Mouse (Mus musculus): ENCODE data around the gene Atf3. TPM values are rescaled to one million over a fixed set of nuclear protein-coding genes. Genes with fewer than 3 reads are reported as not detected.

The Atf3 gene
- polyA plus RNA-seq, 1 experiment from 2014 or later: 8.2 TPM

DNA sequence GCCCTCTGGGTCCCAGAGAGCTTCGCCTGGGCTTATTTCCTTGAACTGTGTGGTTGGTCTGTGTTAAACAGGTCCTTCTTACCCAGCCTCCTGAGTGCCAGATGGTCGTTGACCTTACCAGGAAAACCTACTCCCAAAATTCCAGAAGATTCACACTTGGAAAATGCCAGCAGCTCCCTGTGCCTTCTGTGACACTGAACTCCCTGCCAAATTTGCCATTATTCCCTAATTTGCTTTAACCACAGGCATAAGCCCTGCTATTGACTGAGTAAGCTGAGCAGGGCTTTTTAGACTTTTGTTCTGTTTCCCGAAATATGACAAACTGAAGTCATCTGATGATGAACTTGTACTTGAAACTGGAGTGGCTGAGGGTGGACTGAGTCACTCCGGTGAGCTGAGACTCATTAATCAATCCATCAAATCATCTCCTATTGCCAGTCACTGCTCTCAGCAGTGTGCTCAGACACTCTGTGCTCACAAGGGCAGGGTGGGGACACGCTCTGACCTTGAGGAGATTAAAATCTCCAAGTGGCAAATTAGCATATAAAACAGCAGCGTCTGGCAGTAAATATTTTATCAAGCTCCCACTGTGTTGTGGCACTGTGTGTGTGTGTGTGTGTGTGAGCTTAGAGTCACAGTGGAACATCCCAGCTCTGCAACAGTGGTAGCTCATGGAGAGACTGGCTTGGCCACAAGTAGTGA, 28.0 kb downstream of the Atf3 start:
- Histone ChIP-seq H3K4me3 (ENCODE audit: low read depth, low read length) (no peak overlapping the region), H3K9me3 (ENCODE audit: low read length) (no peaks in the 10 kb centered on the region), H3K27me3 (replicated peaks; ENCODE audit: insufficient read depth, low read length) (no peaks in the 10 kb centered on the region), H3K36me3 (ENCODE audit: insufficient read depth, low read length) (no peaks in the 10 kb centered on the region), H3K27ac (ENCODE audit: low read length) (no peak overlapping the region), H3K4me2 (replicated peaks; ENCODE audit: low read depth, low read length) (no peak overlapping the region), H3K4me1 (ENCODE audit: insufficient read depth, low read depth, low read length) (peaks cover 12% of the 10 kb centered on the region), H3K9ac (replicated peaks; ENCODE audit: low read depth) (no peak overlapping the region)
- WGBS: 33% methylated on average over 6 of the region's 6 CpGs
- TF ChIP-seq CTCF (IDR thresholded peaks at IDR 0.05): no peak
- no peak for TF ChIP-seq EP300 (IDR thresholded peaks at IDR 0.05)
- ATAC-seq (no peak), DNase-seq (ENCODE audit: low spot score) (no peak)

DNA sequence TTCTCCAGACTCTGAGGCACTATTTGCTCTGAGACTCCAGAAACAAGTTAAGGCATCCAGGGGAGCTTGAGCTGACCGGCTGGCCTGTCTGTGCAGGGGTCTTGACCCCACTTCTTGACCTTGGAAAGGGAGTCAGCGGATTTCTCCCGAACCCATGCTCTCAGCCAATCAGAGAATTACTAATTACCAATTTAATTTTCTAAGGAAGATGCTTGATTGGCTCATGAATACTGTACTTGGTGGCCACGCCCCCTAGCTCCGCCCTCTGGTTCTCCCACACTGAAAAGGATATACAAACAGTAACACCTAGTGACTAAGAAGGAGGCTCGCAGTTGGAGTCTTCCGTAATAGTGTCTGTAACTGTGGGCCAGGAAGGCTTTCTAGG, 31.5 kb downstream of the Atf3 start:
- DNase-seq (ENCODE audit: low spot score) (peak; percentile 73), ATAC-seq (no peak)
- H3K9me3 ChIP-seq (ENCODE audit: low read length): no peaks in the 10 kb centered on the region
- H3K27me3 ChIP-seq (replicated peaks; ENCODE audit: insufficient read depth, low read length): no peaks in the 10 kb centered on the region; the same call in 1 of the 2 replicates
- H3K4me2 ChIP-seq (replicated peaks; ENCODE audit: low read depth, low read length): peak overlapping the region; percentile 70
- peak overlapping the region; percentile 62; the same call in 1 of the 2 replicates for H3K27ac ChIP-seq (ENCODE audit: low read length)
- H3K9ac ChIP-seq (replicated peaks; ENCODE audit: low read depth): no peak overlapping the region
- peaks cover 19% of the 10 kb centered on the region for H3K4me1 ChIP-seq (ENCODE audit: insufficient read depth, low read depth, low read length)
- TF ChIP-seq EP300 (IDR thresholded peaks at IDR 0.05) (no peak), CTCF (IDR thresholded peaks at IDR 0.05) (no peak)
- WGBS: 3% methylated on average over 7 of the region's 7 CpGs
- H3K4me3 ChIP-seq (ENCODE audit: low read depth, low read length): no peak overlapping the region
- H3K36me3 ChIP-seq (ENCODE audit: insufficient read depth, low read length): no peaks in the 10 kb centered on the region

DNA sequence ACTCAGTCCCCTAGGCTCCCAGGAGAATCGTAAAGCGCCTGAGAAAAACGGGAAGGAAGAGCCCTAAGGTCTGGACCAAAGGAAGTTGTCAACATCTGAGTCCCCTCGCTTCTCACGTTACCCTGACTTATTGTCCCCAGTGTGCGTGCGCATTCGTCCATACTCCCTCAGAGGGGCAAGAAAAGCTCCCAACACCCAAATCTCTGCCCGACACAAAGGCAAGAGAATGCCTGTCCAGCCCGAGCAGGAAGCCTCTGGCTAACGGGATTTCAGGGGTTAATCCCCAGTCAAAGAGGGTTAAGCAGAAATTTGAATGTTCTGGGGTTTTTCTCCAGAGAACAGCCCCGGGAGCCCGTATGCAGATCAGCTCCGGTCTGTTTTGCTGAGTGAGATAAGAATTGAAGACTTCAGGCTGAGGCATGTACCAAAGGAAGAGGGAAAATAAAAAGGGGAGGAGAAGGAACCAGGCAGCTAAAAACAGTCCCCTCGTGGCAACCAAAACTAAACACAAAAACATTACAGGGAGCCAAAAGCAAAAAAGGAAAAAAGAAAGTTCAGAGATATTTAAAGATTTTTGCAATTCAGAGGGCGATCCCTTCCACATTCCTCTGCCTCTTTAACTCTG, 32.0 kb downstream of the Atf3 start:
- Histone ChIP-seq H3K4me1 (ENCODE audit: insufficient read depth, low read depth, low read length) (peaks cover 19% of the 10 kb centered on the region), H3K4me2 (replicated peaks; ENCODE audit: low read depth, low read length) (peak overlapping the region; percentile 70), H3K4me3 (ENCODE audit: low read depth, low read length) (peak overlapping the region; percentile 64), H3K9ac (replicated peaks; ENCODE audit: low read depth) (peak overlapping the region; percentile 19; the same call in 1 of the 2 replicates), H3K9me3 (ENCODE audit: low read length) (no peaks in the 10 kb centered on the region), H3K27ac (ENCODE audit: low read length) (peak overlapping the region; percentile 62), H3K36me3 (ENCODE audit: insufficient read depth, low read length) (no peaks in the 10 kb centered on the region), H3K27me3 (replicated peaks; ENCODE audit: insufficient read depth, low read length) (no peaks in the 10 kb centered on the region; the same call in 1 of the 2 replicates)
- ATAC-seq (no peak), DNase-seq (ENCODE audit: low spot score) (peak; percentile 73)
- TF ChIP-seq CTCF (IDR thresholded peaks at IDR 0.05): no peak
- no peak for TF ChIP-seq EP300 (IDR thresholded peaks at IDR 0.05)
- WGBS: under 1% methylated on average over 16 of the region's 16 CpGs

DNA sequence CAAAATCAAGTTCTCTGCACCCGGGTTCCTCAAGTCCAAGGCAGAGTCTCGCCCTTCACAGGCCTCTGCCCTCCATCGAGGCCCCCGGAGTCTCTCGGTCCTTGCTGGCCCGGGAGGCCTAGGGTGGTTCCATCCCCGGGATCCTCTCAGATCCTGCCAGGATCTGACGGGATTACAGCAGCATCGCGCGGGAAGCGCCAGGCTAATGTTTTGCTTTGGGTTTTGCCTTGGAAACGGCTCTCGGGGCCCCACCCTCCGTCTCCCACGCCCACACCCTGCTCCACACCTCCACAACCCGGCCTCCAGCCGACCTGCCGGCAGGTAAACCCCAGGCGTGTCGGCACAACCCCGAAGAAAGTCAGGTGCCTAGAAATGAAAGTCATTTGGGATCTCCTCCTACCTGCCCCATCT, 33.0 kb downstream of the Atf3 start:
- Histone ChIP-seq H3K4me3 (ENCODE audit: low read depth, low read length) (peak overlapping the region; percentile 64), H3K9me3 (ENCODE audit: low read length) (no peaks in the 10 kb centered on the region), H3K27ac (ENCODE audit: low read length) (peak overlapping the region; percentile 77), H3K27me3 (replicated peaks; ENCODE audit: insufficient read depth, low read length) (no peaks in the 10 kb centered on the region; the same call in 1 of the 2 replicates), H3K9ac (replicated peaks; ENCODE audit: low read depth) (peak overlapping the region; percentile 19), H3K4me2 (replicated peaks; ENCODE audit: low read depth, low read length) (peak overlapping the region; percentile 70), H3K4me1 (ENCODE audit: insufficient read depth, low read depth, low read length) (peaks cover 19% of the 10 kb centered on the region), H3K36me3 (ENCODE audit: insufficient read depth, low read length) (no peaks in the 10 kb centered on the region)
- WGBS: under 1% methylated on average over 22 of the region's 22 CpGs
- TF ChIP-seq CTCF (IDR thresholded peaks at IDR 0.05): no peak
- TF ChIP-seq EP300 (IDR thresholded peaks at IDR 0.05): no peak
- DNase-seq (ENCODE audit: low spot score): peak; percentile 91
- ATAC-seq: peak; percentile 17

DNA sequence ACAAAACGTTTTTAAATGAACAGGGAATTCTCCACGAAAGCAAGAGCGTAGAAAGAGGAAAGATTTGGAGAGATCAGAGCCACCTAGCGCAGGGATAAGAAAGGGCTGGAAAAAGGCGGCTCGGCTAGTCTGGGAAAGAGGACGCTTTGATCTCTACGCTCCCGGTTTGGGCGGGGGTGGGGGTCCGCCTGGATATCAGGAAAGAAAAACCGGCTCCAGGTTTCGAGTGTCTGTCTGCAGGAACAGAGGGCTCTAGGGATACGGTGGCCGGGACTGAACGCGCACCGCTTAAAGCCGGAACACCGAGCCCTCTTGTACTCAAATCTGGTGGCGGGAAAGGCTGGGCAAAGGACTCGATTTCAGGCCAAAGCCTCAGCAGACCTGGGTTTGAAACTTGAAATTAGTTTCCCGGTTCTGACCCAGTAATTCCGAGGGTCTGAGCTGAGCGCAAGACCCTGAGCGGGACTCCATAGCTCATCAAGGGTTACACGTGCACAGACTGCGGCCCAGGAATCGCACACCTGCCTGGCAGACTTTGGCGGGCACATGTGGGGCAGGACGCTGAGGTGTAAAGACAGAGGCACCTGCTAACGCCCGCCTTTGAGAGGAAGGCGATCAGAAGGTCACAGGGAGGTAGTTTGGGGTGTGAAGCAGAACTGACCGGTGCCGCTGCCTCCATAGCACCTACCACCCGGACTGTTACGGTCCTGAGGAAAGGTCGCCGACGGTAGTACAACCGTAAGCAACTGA, 33.6 kb downstream of the Atf3 start:
- ATAC-seq (no peak), DNase-seq (ENCODE audit: low spot score) (peak; percentile 65)
- TF ChIP-seq CTCF (IDR thresholded peaks at IDR 0.05): peak; percentile 41
- TF ChIP-seq EP300 (IDR thresholded peaks at IDR 0.05): no peak
- Histone ChIP-seq H3K4me3 (ENCODE audit: low read depth, low read length) (peak overlapping the region; percentile 64), H3K27ac (ENCODE audit: low read length) (peak overlapping the region; percentile 77), H3K9ac (replicated peaks; ENCODE audit: low read depth) (peak overlapping the region; percentile 19), H3K4me1 (ENCODE audit: insufficient read depth, low read depth, low read length) (peaks cover 19% of the 10 kb centered on the region), H3K9me3 (ENCODE audit: low read length) (no peaks in the 10 kb centered on the region), H3K27me3 (replicated peaks; ENCODE audit: insufficient read depth, low read length) (no peaks in the 10 kb centered on the region; the same call in 1 of the 2 replicates), H3K4me2 (replicated peaks; ENCODE audit: low read depth, low read length) (peak overlapping the region; percentile 70), H3K36me3 (ENCODE audit: insufficient read depth, low read length) (no peaks in the 10 kb centered on the region)
- 3% methylated on average over 42 of the region's 42 CpGs for WGBS

All from lung, postnatal 0 days (tissue).